Mouse (Mus musculus) adrenal gland, postnatal 4 days (tissue): ENCODE measurements around the gene Prdx5. TPM values are rescaled to one million over a fixed set of nuclear protein-coding genes. Genes with fewer than 3 reads are reported as not detected.

Source experiments
- DNase-seq, 2 experiments: peaks; one replicate each; pipeline ENCODE4 v3.0.0; 2021 to 2022; ENCODE audit warnings: low spot score in 2 of 2, mixed read lengths in 2 of 2
- total RNA-seq, 2 experiments: library from RNA; stranded (reverse); gene quantifications; 2 replicates each; pipeline ENCODE4 v1.2.3; 2021

The Prdx5 gene
- total RNA-seq, 2 experiments from 2014 or later = 199 to 210 TPM

DNA sequence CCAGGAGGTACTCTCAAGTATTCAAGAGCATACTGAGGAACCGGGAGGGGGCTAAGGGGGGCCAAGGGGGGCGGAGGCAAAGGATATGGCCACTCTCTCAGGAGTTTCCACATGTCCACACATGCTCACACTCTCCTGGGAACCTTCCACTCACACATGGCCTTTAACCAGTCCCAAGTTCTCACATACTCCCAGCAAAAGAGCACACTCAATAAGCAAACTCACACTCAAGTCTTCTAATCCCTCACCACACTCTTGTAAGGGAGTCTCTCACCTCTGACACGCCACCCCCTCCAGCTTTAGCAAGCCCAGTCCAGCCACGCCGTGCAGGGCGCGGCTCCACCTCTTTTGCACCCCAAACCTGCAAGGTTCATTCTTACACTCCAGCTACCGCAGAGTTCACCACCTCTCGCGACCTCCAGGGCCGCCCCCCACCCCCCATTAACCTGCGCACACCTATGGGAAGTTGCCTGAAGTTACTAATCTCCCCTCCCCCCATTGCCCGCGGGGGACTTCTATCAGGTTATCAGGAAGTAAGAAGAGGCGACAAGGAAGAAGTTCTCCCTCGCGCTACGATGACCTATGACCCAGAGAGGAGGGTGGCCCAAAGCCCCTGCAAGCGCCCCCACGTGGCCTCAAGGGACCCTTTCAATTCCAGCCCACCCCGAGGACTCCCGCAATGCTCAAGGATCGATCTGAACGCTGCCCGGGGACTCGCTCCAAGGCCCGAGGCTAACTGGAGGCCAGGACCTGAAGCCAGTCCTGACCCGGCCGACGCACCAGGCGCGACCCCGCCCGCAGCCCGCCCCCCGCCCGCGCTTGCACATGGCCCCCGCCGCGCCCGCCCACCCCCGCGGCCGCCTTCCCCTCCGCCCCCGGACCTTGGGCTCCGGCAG is 11.1 kb upstream of the Prdx5 start:
- DNase-seq = no peak

- no peak for DNase-seq
Measured at GRCm38 (mm10) chr19:6919876-6920740, 10.2 kb upstream of the Prdx5 start.

- no peak for DNase-seq
Measured at GRCm38 (mm10) chr19:6919431-6919830, 9.5 kb upstream of the Prdx5 start.

DNA sequence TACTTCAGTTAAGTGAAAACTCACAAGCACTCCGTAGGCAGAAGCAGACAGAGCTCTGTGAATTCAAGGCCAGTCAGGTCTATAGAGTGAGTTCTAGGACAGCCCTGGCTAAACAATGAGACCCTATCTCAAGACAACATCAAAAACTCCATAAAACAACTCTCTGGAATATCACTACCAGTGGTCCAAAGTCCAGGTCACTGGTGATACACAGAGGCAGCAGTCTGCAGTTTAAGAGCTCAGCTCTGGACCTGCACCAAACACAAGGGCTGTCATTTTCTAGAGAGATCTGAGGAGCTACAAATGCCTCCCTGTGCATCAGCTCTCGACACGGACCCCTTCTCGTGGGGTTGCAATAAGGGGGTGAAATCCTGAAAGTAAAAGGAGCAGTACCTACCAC is 8.4 kb upstream of the Prdx5 start:
- no peak for DNase-seq

- no peak for DNase-seq
Measured at GRCm38 (mm10) chr19:6916496-6916895, 6.6 kb upstream of the Prdx5 start.

DNA sequence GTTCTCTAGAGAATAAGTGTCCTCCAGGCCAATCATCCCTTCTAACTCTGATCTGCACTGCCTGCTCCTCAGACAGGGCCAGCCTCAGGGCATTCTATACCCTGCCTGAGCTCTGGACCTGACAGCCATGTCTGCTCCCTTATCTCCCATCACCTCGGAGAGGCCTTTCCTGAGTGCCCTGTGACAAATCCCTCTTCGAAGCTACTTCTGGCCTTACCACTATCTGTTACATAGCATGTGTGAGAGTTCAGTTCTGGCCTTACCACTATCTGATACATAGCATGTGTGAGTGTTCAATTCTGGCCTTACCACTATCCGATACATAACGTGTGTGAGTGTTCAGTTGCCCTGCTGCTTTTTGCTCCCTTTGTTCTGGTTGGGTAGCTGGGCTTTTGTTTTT is 5.4 kb upstream of the Prdx5 start:
- DNase-seq = no peak

DNA sequence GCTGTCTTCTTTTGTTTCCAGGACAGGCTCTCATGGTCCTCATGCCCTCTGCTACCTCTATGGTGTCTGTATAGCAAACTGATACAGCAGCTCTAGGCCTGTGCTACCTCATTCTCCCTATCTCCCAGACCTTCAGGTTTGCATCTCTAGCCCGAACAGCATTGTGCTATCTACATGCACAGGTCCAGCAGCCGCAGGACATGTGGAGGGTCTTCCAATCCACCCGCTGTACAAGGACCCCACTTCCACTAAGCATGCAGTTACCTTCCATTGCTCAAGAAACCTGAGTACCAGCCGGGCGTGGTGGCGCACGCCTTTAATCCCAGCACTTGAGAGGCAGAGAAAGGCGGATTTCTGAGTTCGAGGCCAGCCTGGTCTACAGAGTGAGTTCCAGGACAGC is 4.6 kb upstream of the Prdx5 start:
- no peak for DNase-seq

DNA sequence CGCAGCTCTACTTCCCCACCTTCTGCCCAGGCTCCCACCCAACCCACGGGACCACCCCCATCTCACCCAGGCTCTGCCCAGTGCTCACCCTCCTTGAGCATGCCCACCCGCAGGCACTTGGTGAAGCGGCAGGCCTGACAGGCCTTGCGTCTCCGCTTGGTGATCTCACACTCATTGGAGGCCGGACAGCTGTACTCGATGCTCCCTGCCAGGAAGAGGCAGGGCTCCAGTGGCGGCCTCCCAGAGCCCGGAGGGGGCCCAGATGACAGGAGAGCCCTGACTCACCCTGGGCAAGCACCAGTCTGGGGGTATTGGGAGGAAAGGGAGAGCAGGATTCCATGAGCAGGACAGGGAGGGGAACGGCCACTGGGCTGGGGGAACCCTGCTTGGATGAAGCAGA is 4.1 kb upstream of the Prdx5 start:
- DNase-seq = no peak

DNA sequence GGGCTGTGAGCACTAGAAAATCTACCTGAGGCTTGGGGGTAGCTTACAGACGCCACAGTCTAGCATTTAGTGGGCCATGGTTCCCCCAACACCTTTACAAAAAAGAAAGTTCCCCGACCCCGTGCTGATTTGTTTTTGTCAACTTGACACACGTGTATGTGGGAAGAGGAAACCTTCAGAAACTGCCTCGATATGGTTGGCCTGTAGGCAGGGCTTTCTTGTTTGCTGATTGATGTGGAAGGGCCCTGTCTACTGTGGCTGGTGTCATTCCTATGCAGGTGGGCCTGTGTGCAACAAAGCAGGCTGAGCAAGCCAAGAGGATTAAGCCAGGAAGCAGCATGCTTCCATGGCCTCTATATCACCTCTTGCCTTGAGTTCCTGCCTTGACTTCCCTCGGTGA is 3.1 kb upstream of the Prdx5 start:
- DNase-seq = no peak

- peak in 1 of 2 experiments; percentile 2 for DNase-seq
Measured at GRCm38 (mm10) chr19:6912205-6912970, 2.5 kb upstream of the Prdx5 start.

DNA sequence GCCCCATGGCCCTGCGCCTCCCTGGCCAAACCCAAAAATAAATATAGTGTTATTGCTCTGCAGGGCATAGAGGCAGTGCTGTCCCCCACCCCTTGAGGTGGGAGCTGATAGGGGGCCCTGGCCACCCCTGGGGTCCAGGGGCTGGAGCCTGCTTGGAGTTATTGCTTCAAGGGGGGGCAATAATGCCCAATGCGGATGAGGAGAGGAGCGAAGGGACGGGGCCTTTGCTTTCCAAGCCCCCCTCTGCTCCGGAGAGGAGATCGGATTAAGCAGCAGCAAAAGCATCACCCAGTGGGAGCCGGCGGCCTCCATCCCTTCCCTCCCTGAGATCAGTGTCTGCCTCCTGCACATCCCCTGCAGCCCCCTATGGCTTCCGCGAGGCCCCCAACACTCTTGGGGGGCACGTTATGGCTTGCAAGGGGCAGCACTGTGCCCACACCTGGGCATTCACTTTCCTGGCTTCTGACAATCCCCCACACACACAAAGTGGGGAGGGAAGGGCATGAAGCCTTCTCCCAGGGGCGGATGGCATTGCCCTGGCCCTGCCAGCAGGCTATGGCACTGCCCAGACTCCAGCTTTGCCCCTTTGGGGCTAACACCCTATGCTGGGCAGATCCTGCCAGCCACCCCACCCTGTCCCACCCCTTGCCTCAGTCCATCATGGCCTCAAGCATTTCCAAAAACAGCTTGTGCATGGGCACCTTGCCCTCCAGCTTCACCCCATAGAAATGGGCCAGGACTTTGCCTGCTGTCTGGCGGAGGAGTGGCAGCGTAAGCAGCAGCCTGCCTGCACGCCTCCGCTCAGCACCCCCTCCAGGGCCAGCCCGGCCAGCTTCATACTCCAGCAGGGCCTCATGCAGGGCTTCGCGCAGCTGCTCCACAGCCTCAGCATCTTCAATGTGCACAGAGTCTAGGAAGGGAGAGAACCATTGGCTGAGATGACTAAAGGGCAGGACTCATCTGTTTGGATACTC is 1.5 kb upstream of the Prdx5 start:
- peak in 1 of 2 experiments; percentile 4 for DNase-seq

GRCm38 (mm10) chr19:6910306-6910705 is 400 bp upstream of the Prdx5 start:
- DNase-seq = peak in 1 of 2 experiments; percentile 35

DNA sequence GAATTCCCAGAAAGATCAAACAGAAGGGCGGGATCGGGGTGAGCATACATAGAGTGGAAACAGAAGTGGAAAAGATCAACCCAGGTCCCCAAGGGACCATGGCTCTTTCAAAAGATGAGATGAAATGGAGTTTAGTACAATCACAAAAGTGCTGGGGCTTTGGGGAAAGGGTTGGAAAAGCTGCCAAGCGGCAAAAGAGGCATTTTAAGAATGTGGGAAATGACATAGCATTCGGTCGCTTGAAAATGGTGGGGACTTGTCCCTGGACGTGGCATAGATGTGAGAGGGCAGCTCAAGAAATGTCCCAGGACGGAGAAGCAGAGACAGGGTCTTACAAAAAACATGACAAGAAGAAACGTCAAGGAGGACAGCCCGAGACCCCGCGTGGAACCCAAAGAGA is 885 bp downstream of the Prdx5 start:
- no peak for DNase-seq

DNA sequence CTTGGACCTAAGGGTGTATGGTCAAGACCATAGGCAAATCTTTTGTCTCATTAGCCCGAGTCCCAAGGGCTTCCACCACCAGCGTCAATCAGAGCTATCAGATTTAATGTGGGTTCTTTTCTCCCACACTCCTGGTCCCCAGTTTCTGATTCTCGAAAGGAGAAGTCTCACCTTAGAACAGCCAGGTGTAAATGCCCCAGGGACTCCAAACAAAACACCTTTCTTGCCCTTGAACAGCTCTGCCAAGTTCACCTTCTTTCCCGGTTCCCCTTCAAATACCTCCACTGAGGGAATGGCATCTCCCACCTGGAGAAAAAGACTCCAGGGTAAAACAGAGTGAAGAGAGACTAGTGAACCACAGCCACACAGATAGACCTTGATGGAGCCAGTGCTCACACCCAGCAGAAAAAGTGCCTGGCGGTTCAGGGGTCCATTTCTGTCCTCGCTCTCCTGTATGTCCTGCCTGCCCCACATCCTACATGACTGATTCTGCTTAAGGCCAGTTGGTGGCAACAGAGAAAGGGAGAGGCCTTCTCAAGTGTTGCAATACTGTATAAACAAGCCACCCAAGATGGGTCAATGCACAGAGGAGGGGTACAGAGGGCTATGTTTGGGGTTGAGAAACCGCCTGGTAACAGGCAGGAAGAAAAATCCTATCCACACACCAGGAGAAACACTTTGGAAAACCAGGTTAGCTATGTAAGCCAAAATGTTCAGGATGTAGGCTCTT is 1.9 kb downstream of the Prdx5 start:
- DNase-seq = no peak

- no peak for DNase-seq
Measured at GRCm38 (mm10) chr19:6907094-6907493, 2.8 kb downstream of the Prdx5 start.

- DNase-seq = no peak
Measured at GRCm38 (mm10) chr19:6906199-6906598, 3.7 kb downstream of the Prdx5 start.

DNA sequence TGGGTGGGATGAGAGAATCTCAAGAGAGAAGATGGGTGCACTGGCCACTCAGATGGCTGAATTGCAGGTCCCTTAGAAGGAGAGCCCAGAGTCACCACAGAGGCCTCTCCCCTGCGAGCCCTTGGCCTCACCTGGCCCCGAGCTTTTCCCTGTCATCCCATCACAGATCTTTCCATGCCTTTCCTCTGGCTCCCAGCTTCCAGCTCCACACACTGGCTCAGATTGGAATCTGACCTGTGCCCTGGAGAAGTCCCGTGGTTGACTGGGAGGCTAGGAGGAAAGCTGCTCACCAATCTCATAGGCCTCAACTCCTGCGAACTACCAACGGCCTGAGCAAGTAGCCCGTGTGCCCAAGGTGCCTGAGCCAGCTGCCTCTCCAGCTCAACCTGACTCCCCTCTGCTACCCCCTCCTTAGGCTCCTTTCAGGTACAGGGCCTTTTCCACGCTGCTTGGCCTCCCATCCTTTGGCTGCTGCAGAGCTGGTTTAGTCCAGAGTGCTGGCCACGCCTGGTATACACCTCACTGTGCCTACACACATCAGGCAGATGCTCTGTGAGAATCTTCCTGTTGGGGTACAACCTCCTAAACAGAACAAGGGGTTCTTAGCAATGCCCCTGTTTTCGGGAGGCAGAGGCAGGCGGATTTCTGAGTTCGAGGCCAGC is 4.3 kb downstream of the Prdx5 start:
- no peak for DNase-seq

- DNase-seq = no peak
Measured at GRCm38 (mm10) chr19:6904846-6905245, 5.1 kb downstream of the Prdx5 start.

DNA sequence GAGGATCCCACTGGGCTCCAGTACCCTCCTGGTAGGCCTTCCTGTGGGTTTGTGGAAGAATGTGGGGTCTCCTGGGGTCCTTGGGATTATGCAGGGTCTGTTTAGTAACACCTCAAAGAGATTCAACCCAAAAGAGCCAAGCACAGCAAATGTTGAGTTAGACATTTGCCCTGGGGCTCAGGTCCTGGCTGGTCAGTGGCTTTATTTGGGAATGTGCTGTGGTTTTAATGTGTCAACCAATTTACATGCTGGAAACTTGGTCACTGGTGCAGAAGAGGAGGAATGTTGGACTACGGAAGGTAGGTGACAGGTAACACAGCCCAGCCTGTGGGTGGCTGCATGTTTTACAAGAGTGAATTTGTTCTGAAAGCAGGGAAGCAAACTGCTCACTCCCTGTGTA is 6.9 kb downstream of the Prdx5 start:
- no peak for DNase-seq
